Mouse (Mus musculus) heart, adult 2 months (tissue): ENCODE data around the gene Gm10803. TPM values are rescaled to one million over a fixed set of nuclear protein-coding genes. Genes with fewer than 3 reads are reported as not detected.
A peak's percentile ranks its signal among the peaks of the same experiment; 100 is the strongest.

ENCODE experiments used
- DNase-seq, 2 experiments: peaks; one replicate each; pipeline ENCODE4 v3.0.0; 2021
- H3K27ac ChIP-seq: fragments of 200-600 bp; 2 replicates; pipeline ENCODE4 v1.8.1; 2022
- H3K27me3 ChIP-seq: fragments of 200-500 bp; 2 replicates; pipeline ENCODE4 v1.6.1; 2012; ENCODE audit warnings: mild to moderate bottlenecking, low read length, inconsistent platforms, mixed read lengths; ENCODE audit not compliant: control insufficient read depth, insufficient read depth
- H3K36me3 ChIP-seq: fragments of 200-500 bp; 2 replicates; pipeline ENCODE4 v1.6.1; 2012; ENCODE audit warnings: low read length, inconsistent platforms; ENCODE audit not compliant: control insufficient read depth, insufficient read depth
- H3K4me1 ChIP-seq: fragments of 200-500 bp; 2 replicates; pipeline ENCODE4 v1.6.1; 2011; ENCODE audit warnings: low read length; ENCODE audit not compliant: control insufficient read depth, insufficient read depth
- H3K4me3 ChIP-seq: fragments of 200-600 bp; 2 replicates; pipeline ENCODE4 v1.8.1; 2022
- H3K79me2 ChIP-seq: fragments of 200-500 bp; replicated peaks from 2 replicates; pipeline ENCODE4 v1.6.1; 2012; ENCODE audit warnings: mild to moderate bottlenecking, inconsistent platforms, low read length, moderate library complexity, mixed read lengths; ENCODE audit not compliant: control insufficient read depth, insufficient read depth
- H3K9ac ChIP-seq: fragments of 200-500 bp; 2 replicates; pipeline ENCODE4 v1.6.1; 2012; ENCODE audit warnings: low read depth, mild to moderate bottlenecking, control low read depth, inconsistent platforms, low read length, mixed read lengths
- CTCF ChIP-seq: fragments of 200-600 bp; IDR thresholded peaks from 2 replicates; pipeline ENCODE4 v1.8.1; 2022; ENCODE audit warnings: antibody characterized with exemption, mild to moderate bottlenecking, moderate library complexity
- EP300 ChIP-seq: fragments of 200-500 bp; IDR thresholded peaks from 2 replicates; pipeline ENCODE4 v1.6.1; 2011; ENCODE audit warnings: low read depth, low read length, control low read depth; ENCODE audit not compliant: insufficient read depth
- POLR2A ChIP-seq: fragments of 200-500 bp; IDR thresholded peaks from 2 replicates; pipeline ENCODE4 v1.6.1; 2011; ENCODE audit warnings: mild to moderate bottlenecking, low read depth, low read length, control low read depth; ENCODE audit not compliant: insufficient read depth
- WGBS: fragments of 180-500 bp; shearing (Covaris S2); methylation state at CpG from one replicate; pipeline ENCODE4 v1.1.7; 2018; 5-methylcytosine and 5-hydroxymethylcytosine counted together
- intact Hi-C: fragments of 180-260 bp; cut with DNase I; formaldehyde crosslinking; loops from one replicate; pipeline ENCODE4 v1.15.1; 2025
- polyA plus RNA-seq: library from polyadenylated mRNA; depleted of rRNA; stranded (reverse); fragments of >200 nt; gene quantifications from 2 replicates; pipeline ENCODE4 v1.2.3, GENCODE M21; 2012
- total RNA-seq, 2 experiments: library from RNA; stranded (reverse); gene quantifications; 2 replicates each; pipeline ENCODE4 v1.2.3; 2021

The Gm10803 gene
- total and polyA plus RNA-seq, 3 experiments: not detected

DNA sequence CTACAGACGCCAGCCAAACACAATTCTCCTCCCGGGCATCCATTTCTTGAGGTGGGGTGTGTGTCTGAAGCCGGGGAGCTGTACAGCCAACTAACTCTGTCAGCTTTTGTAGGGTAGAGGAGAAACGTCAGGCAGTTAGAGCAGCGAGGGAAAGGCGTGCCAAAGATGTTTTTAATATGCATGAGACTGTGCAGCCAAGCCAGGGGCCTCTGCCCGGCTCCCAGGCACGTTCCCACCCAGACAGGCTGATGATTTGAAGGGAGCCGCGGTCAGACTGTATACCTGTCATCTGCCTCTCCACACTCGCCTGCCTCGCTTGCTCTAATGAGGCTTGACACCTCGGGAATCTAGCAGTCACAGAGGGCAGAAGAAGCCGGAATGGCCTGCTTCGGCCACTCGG lies 38.4 kb upstream of the Gm10803 start:
- Histone ChIP-seq H3K9ac (no peak overlapping the region), H3K36me3 (no peaks in the 10 kb centered on the region), H3K79me2 (no peaks in the 10 kb centered on the region), H3K27me3 (no peaks in the 10 kb centered on the region; the same call in 1 of the 2 replicates), H3K4me1 (no peaks in the 10 kb centered on the region), H3K4me3 (no peak overlapping the region), H3K27ac (no peak overlapping the region)
- 56% methylated on average over 16 of the region's 16 CpGs for WGBS
- no peak for TF ChIP-seq CTCF
- TF ChIP-seq EP300: no peak
- TF ChIP-seq POLR2A: no peak
- intact Hi-C loops: no loop called here
- no peak for DNase-seq

DNA sequence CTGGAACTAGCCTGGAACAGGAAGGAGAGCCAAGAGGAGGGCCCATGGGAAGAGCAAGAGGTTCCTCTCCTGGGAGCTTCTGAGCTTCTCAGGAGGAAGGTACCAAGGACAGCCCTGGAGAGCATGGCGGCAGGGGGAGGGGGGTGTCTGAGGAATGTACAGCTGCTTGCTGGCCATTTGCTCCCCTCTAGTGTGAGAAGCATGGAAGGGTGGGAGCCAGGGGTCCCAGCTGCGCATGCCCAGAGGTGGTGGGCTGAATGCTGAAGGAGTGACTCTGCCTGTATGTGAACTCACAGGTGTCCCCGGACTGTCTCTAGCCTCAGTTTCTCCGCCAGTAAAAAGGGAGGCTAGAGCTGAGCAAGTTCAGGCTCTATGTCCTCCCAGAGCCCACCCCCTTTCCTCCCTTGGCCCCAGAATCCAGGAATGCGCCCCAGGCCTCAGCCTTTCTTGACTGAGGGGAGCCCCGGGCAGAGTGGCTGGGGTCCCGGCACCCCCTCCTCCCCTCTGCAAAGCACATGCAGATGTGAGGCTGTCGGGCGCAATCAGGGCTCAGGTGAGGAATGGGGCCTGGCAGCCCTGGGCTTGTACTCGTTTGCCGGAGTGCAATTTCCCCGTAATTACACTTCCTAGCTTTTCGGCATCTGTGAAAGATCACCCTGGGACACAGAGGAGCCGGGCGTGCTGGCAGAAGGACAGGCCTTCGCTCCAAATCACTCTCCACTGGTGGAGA lies 35.2 kb upstream of the Gm10803 start:
- Histone ChIP-seq H3K4me3 (no peak overlapping the region), H3K27ac (no peak overlapping the region), H3K79me2 (no peaks in the 10 kb centered on the region), H3K4me1 (no peaks in the 10 kb centered on the region), H3K9ac (no peak overlapping the region), H3K36me3 (no peaks in the 10 kb centered on the region), H3K27me3 (no peaks in the 10 kb centered on the region; the same call in 1 of the 2 replicates)
- WGBS: 85% methylated on average over 16 of the region's 16 CpGs
- intact Hi-C loops: no loop called here
- no peak for DNase-seq
- TF ChIP-seq EP300 (no peak), POLR2A (no peak), CTCF (no peak)

- Histone ChIP-seq H3K4me3 (no peak overlapping the region), H3K79me2 (no peaks in the 10 kb centered on the region), H3K4me1 (no peaks in the 10 kb centered on the region), H3K36me3 (no peaks in the 10 kb centered on the region), H3K9ac (no peak overlapping the region), H3K27ac (no peak overlapping the region), H3K27me3 (no peaks in the 10 kb centered on the region)
- intact Hi-C loops: no loop called here
- TF ChIP-seq POLR2A: no peak
- no peak for TF ChIP-seq EP300
- TF ChIP-seq CTCF: no peak
- WGBS: 46% methylated on average over 4 of the region's 4 CpGs
- DNase-seq: no peak
Observed at GRCm38 (mm10) chr2:93529602-93530001, 30.8 kb upstream of the Gm10803 start.

GRCm38 (mm10) chr2:93533891-93534290 lies 26.5 kb upstream of the Gm10803 start:
- DNase-seq: no peak
- TF ChIP-seq EP300 (no peak), POLR2A (no peak), CTCF (no peak)
- 95% methylated on average over 7 of the region's 7 CpGs for WGBS

GRCm38 (mm10) chr2:93537385-93537967 lies 22.9 kb upstream of the Gm10803 start:
- no peaks in the 10 kb centered on the region for H3K27me3 ChIP-seq
- no peak overlapping the region for H3K27ac ChIP-seq
- H3K4me1 ChIP-seq: no peaks in the 10 kb centered on the region
- WGBS: 64% methylated on average over 3 of the region's 3 CpGs
- TF ChIP-seq POLR2A: no peak
- TF ChIP-seq CTCF: peak; percentile 21; the same call in 1 of the 2 replicates
- H3K9ac ChIP-seq: no peak overlapping the region
- intact Hi-C loops: no loop called here
- no peaks in the 10 kb centered on the region for H3K36me3 ChIP-seq
- no peak overlapping the region for H3K4me3 ChIP-seq
- DNase-seq: no peak
- H3K79me2 ChIP-seq: no peaks in the 10 kb centered on the region

More at GRCm38 (mm10) chr2:93533891-93534290, 26.5 kb upstream of the Gm10803 start:
- Histone ChIP-seq H3K27me3 (no peaks in the 10 kb centered on the region), H3K9ac (no peak overlapping the region), H3K36me3 (no peaks in the 10 kb centered on the region), H3K27ac (no peak overlapping the region), H3K4me3 (no peak overlapping the region), H3K4me1 (no peaks in the 10 kb centered on the region), H3K79me2 (no peaks in the 10 kb centered on the region)
- intact Hi-C loops: no loop called here

GRCm38 (mm10) chr2:93538140-93538539 lies 22.2 kb upstream of the Gm10803 start:
- intact Hi-C loops: no loop called here
- DNase-seq: no peak
- whole genome bisulfite sequencing: 43% methylated on average over 6 of the region's 6 CpGs

More at GRCm38 (mm10) chr2:93538140-93538539, 22.2 kb upstream of the Gm10803 start:
- Histone ChIP-seq H3K27ac (no peak overlapping the region), H3K4me1 (no peaks in the 10 kb centered on the region), H3K4me3 (no peak overlapping the region), H3K9ac (no peak overlapping the region), H3K36me3 (no peaks in the 10 kb centered on the region), H3K27me3 (no peaks in the 10 kb centered on the region), H3K79me2 (no peaks in the 10 kb centered on the region)
- TF ChIP-seq EP300 (no peak), CTCF (no peak), POLR2A (no peak)
